Mouse (Mus musculus) neural tube, embryonic 15.5 days (tissue): Measurements from ENCODE around the gene Pan3. TPM values are rescaled to one million over a fixed set of nuclear protein-coding genes. Genes with fewer than 3 reads are reported as not detected.

Experiments used
- ATAC-seq: fragments of 200-750 bp; cut with Nextera tagmentation; 2 replicates; pipeline ENCODE4 v1.8.0; 2017; ENCODE audit warnings: mild to moderate bottlenecking, moderate TSS enrichment, moderate library complexity; ENCODE audit not compliant: low FRiP score
- H3K27ac ChIP-seq: fragments of 300-500 bp; sonication (generic); replicated peaks from 2 replicates; pipeline ENCODE4 v1.5.1; 2015; ENCODE audit warnings: mild to moderate bottlenecking, inconsistent platforms
- H3K27me3 ChIP-seq: fragments of 300-500 bp; sonication (generic); replicated peaks from 2 replicates; pipeline ENCODE4 v1.6.1; 2015; ENCODE audit warnings: inconsistent platforms
- H3K36me3 ChIP-seq: fragments of 300-500 bp; sonication (generic); 2 replicates; pipeline ENCODE4 v1.6.1; 2015; ENCODE audit warnings: inconsistent platforms
- H3K4me1 ChIP-seq: fragments of 300-500 bp; sonication (generic); 2 replicates; pipeline ENCODE4 v1.6.1; 2015; ENCODE audit warnings: inconsistent platforms
- H3K4me2 ChIP-seq: fragments of 300-500 bp; sonication (generic); 2 replicates; pipeline ENCODE4 v1.6.1; 2015; ENCODE audit warnings: inconsistent platforms, mild to moderate bottlenecking, moderate library complexity
- H3K4me3 ChIP-seq: fragments of 300-500 bp; sonication (generic); replicated peaks from 2 replicates; pipeline ENCODE4 v1.5.1; 2015; ENCODE audit warnings: mild to moderate bottlenecking, inconsistent platforms
- H3K9ac ChIP-seq: fragments of 300-500 bp; sonication (generic); replicated peaks from 2 replicates; pipeline ENCODE4 v1.6.1; 2015; ENCODE audit warnings: mild to moderate bottlenecking, inconsistent platforms
- H3K9me3 ChIP-seq: fragments of 300-500 bp; sonication (generic); replicated peaks from 2 replicates; pipeline ENCODE4 v1.6.1; 2016; ENCODE audit warnings: inconsistent platforms
- WGBS: fragments of 180-500 bp; shearing (Covaris S2); methylation state at CpG from one replicate; pipeline ENCODE4 v1.1.7; 2015; ENCODE audit warnings: mixed read lengths; 5-methylcytosine and 5-hydroxymethylcytosine counted together
- polyA plus RNA-seq: library from polyadenylated mRNA; unstranded; fragments of >200 nt; fragmentation: Nextera tagmentation; extraction: Ambion mirVana; gene quantifications from 2 replicates; pipeline ENCODE4 v1.2.1, GENCODE M21; 2015

Gene Pan3
- polyA plus RNA-seq, 1 experiment from 2014 or later = 61.5 TPM

- Histone ChIP-seq H3K4me3 (no peak overlapping the region), H3K9ac (no peak overlapping the region), H3K27ac (no peak overlapping the region), H3K36me3 (no peaks in the 10 kb centered on the region), H3K4me2 (no peak overlapping the region), H3K27me3 (peaks cover 46% of the 10 kb centered on the region), H3K9me3 (no peaks in the 10 kb centered on the region), H3K4me1 (peaks cover 17% of the 10 kb centered on the region)
- WGBS = 18% methylated on average over 5 of the region's 5 CpGs
- ATAC-seq = no peak
Observed at GRCm38 (mm10) chr5:147402505-147402904, 27.5 kb upstream of the Pan3 start.

- H3K36me3 ChIP-seq = no peaks in the 10 kb centered on the region
Observed at GRCm38 (mm10) chr5:147406135-147406534, 23.8 kb upstream of the Pan3 start.

GRCm38 (mm10) chr5:147408731-147409130 lies 21.2 kb upstream of the Pan3 start:
- Histone ChIP-seq H3K4me2 (peak overlapping the region; percentile 28), H3K27ac (no peak overlapping the region), H3K36me3 (no peaks in the 10 kb centered on the region), H3K9me3 (no peaks in the 10 kb centered on the region), H3K4me3 (no peak overlapping the region), H3K27me3 (no peaks in the 10 kb centered on the region), H3K9ac (no peak overlapping the region), H3K4me1 (no peaks in the 10 kb centered on the region)
- WGBS = 59% methylated on average over 29 of the region's 29 CpGs
- no peak for ATAC-seq

More at GRCm38 (mm10) chr5:147406135-147406534, 23.8 kb upstream of the Pan3 start:
- H3K4me3 ChIP-seq = no peak overlapping the region
- 86% methylated on average over 5 of the region's 5 CpGs for WGBS
- ATAC-seq = no peak
- no peak overlapping the region for H3K27ac ChIP-seq
- H3K27me3 ChIP-seq = peaks cover 14% of the 10 kb centered on the region
- no peak overlapping the region for H3K9ac ChIP-seq
- peaks cover 2% of the 10 kb centered on the region for H3K4me1 ChIP-seq
- H3K4me2 ChIP-seq = no peak overlapping the region
- H3K9me3 ChIP-seq = no peaks in the 10 kb centered on the region

DNA sequence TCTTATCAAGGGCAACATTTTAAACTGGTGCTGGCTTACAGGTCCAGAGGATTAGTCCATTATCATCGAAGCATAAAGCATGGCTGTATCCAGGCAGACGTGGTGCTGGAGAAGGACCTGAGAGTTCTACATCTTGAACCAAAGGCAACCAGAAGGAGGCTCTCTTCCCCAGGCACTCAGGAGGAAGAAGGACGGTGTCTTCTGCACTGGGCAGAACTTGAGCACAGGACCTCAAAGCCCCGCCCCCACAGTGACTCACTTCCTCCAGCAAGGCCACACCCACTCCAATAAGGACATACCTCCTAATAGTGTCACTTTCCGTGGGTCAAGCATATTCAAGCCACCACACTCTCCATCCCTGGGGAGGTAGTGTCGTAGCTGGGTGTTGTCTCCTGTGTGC lies 19.4 kb upstream of the Pan3 start:
- ATAC-seq = no peak
- Histone ChIP-seq H3K4me3 (no peak overlapping the region), H3K27ac (no peak overlapping the region), H3K4me2 (no peak overlapping the region), H3K9ac (no peak overlapping the region), H3K27me3 (no peaks in the 10 kb centered on the region), H3K36me3 (no peaks in the 10 kb centered on the region), H3K9me3 (no peaks in the 10 kb centered on the region), H3K4me1 (0 out of 2 replicates have a peak, but pooled peaks cover 3% of the 10 kb centered on the region)
- WGBS = 91% methylated on average over 6 of the region's 6 CpGs

- no peak for ATAC-seq
- no peak overlapping the region for H3K4me2 ChIP-seq
- H3K9ac ChIP-seq = no peak overlapping the region
- 0 out of 2 replicates have a peak, but pooled peaks cover 3% of the 10 kb centered on the region for H3K4me1 ChIP-seq
- H3K9me3 ChIP-seq = no peaks in the 10 kb centered on the region
- H3K27ac ChIP-seq = no peak overlapping the region
- no peaks in the 10 kb centered on the region for H3K27me3 ChIP-seq
- H3K36me3 ChIP-seq = no peaks in the 10 kb centered on the region
- 85% methylated on average over 1 of the region's 1 CpGs for WGBS
- no peak overlapping the region for H3K4me3 ChIP-seq
Observed at GRCm38 (mm10) chr5:147417986-147418385, 12.0 kb upstream of the Pan3 start.

GRCm38 (mm10) chr5:147418394-147419121 lies 11.4 kb upstream of the Pan3 start:
- no peak for ATAC-seq
- 50% methylated on average over 10 of the region's 10 CpGs for WGBS

DNA sequence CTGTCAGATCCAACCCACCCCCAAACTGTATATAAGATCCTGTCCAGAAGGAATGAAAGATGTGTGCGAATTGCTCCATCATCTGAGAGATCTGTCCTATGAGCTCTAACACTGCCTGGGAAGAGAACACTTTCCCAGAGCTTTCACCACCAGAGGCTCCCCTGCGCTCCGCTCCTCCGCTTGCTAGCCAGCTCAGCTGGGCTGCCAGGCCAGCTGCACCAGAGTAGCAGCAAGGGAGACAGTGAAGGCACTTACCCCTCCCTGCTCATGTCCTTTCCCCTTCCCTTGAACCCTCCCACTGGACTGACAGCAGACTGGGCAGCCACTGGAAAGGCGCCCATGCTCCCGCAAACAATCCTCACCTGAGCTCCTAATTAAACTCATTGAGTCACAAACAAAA lies 6.3 kb upstream of the Pan3 start:
- Histone ChIP-seq H3K4me2 (no peak overlapping the region), H3K4me1 (peaks cover 1% of the 10 kb centered on the region; the same call in 1 of the 2 replicates), H3K9me3 (no peaks in the 10 kb centered on the region), H3K9ac (no peak overlapping the region), H3K36me3 (no peaks in the 10 kb centered on the region), H3K4me3 (no peak overlapping the region), H3K27ac (no peak overlapping the region), H3K27me3 (no peaks in the 10 kb centered on the region)
- no peak for ATAC-seq
- WGBS = 47% methylated on average over 6 of the region's 6 CpGs

More at GRCm38 (mm10) chr5:147418394-147419121, 11.4 kb upstream of the Pan3 start:
- no peak overlapping the region for H3K27ac ChIP-seq
- H3K4me1 ChIP-seq = 0 out of 2 replicates have a peak, but pooled peaks cover 3% of the 10 kb centered on the region
- H3K27me3 ChIP-seq = no peaks in the 10 kb centered on the region
- H3K9ac ChIP-seq = no peak overlapping the region
- H3K4me3 ChIP-seq = no peak overlapping the region
- 0 out of 2 replicates have a peak overlapping the region, but pooled peaks have one; percentile 13 for H3K4me2 ChIP-seq
- H3K36me3 ChIP-seq = no peaks in the 10 kb centered on the region
- no peaks in the 10 kb centered on the region for H3K9me3 ChIP-seq

DNA sequence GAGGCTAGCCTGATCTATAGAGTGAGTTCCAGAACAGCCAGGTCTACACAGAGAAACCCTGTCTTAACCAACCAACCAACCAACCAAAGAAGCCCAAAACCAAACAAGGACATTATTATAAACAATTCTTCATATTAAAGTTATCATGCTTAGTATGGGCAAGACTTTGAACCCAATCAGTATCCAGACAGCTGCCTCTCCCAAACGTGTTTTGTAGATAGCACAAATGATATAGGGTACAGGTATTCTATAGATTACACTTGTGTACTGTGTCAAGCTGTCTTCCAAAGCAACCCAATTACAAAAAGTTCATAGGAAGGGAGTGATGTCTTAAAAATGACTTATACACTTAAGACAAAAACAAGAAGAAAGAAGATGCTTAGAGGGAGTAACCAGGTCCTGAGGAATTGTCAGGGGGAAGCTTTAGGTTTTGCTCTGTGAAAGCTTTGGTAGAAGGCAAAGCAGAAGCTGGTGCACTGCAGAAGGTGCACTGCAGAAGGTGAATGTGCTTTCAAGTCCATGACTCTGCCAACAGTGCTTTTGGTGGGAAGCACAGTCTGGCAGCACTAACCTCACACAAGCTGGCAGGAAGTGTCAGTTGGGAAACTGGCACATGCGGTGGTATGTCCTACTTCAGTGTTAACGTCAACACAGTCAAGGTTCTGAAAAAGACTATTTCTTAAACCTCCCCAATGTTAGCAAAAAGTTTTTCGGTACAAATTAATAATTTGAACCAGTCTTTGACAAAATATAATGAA lies 3.7 kb upstream of the Pan3 start:
- no peak overlapping the region for H3K4me3 ChIP-seq
- H3K27me3 ChIP-seq = no peaks in the 10 kb centered on the region
- ATAC-seq = no peak
- H3K9ac ChIP-seq = no peak overlapping the region
- H3K4me2 ChIP-seq = no peak overlapping the region
- 80% methylated on average over 4 of the region's 4 CpGs for WGBS
- H3K36me3 ChIP-seq = no peaks in the 10 kb centered on the region
- no peaks in the 10 kb centered on the region for H3K9me3 ChIP-seq
- H3K4me1 ChIP-seq = peaks cover 11% of the 10 kb centered on the region
- no peak overlapping the region for H3K27ac ChIP-seq

DNA sequence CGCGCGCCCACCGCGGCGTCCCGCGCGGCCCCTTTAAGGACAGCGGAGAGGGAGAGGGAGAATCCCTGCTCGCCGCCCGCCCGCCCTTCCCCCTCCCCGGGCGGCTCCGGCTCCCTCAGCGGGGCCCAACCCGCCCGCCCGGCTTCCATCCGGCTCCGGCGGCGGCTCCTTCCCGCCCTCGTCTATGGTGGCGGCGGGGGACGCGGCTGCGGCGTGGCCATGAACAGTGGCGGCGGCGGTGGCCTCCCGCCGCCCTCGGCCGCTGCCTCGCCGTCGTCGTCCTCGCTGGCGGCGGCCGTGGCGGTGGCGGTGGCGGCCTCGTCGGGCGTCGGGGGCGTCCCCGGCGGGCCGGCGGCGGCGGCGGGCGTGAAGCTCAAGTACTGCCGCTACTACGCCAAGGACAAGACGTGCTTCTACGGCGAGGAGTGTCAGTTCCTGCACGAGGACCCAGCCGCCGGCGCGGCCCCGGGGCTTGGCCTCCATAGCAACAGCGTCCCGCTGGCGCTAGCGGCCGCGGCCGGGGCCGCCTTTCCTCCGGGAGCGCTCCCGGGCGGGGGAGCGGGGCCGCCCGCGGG lies 487 bp downstream of the Pan3 start:
- WGBS = under 1% methylated on average over 42 of the region's 91 CpGs

GRCm38 (mm10) chr5:147430936-147431839 lies 1.2 kb downstream of the Pan3 start:
- peak; percentile 72 for ATAC-seq
- WGBS = under 1% methylated on average over 47 of the region's 68 CpGs
- peak overlapping the region; percentile 75 for H3K4me2 ChIP-seq
- no peaks in the 10 kb centered on the region for H3K9me3 ChIP-seq
- H3K27ac ChIP-seq = peak overlapping the region; percentile 98
- H3K27me3 ChIP-seq = no peaks in the 10 kb centered on the region
- H3K4me3 ChIP-seq = peak overlapping the region; percentile 85
- peak overlapping the region; percentile 86 for H3K9ac ChIP-seq
- H3K4me1 ChIP-seq = peaks cover 52% of the 10 kb centered on the region
- no peaks in the 10 kb centered on the region for H3K36me3 ChIP-seq

More for the DNA sequence above, 487 bp downstream of the Pan3 start:
- peak overlapping the region; percentile 86 for H3K9ac ChIP-seq
- H3K36me3 ChIP-seq = no peaks in the 10 kb centered on the region
- peak; percentile 87 for ATAC-seq
- H3K27ac ChIP-seq = peak overlapping the region; percentile 98
- H3K4me3 ChIP-seq = peak overlapping the region; percentile 85
- H3K4me1 ChIP-seq = peaks cover 45% of the 10 kb centered on the region
- peak overlapping the region; percentile 75 for H3K4me2 ChIP-seq
- no peaks in the 10 kb centered on the region for H3K9me3 ChIP-seq
- no peaks in the 10 kb centered on the region for H3K27me3 ChIP-seq

GRCm38 (mm10) chr5:147432927-147433326 lies 3.0 kb downstream of the Pan3 start:
- peaks cover 66% of the 10 kb centered on the region for H3K4me1 ChIP-seq

More at GRCm38 (mm10) chr5:147432927-147433326, 3.0 kb downstream of the Pan3 start:
- Histone ChIP-seq H3K4me2 (no peak overlapping the region; the same call in 1 of the 2 replicates), H3K4me3 (no peak overlapping the region), H3K27ac (no peak overlapping the region), H3K27me3 (no peaks in the 10 kb centered on the region), H3K9ac (no peak overlapping the region), H3K36me3 (no peaks in the 10 kb centered on the region), H3K9me3 (no peaks in the 10 kb centered on the region)
- WGBS = 91% methylated on average over 8 of the region's 8 CpGs
- no peak for ATAC-seq
